Mouse (Mus musculus) frontal cortex, adult (tissue): ENCODE measurements around the gene Gm9747.

Experiments used
- ATAC-seq: cut with Nextera tagmentation; 2 replicates; pipeline ENCODE4 v1.9.2; 2017; ENCODE audit warnings: mild to moderate bottlenecking, moderate library complexity, mixed read lengths; ENCODE audit not compliant: low TSS enrichment

Gm9747 gene

DNA sequence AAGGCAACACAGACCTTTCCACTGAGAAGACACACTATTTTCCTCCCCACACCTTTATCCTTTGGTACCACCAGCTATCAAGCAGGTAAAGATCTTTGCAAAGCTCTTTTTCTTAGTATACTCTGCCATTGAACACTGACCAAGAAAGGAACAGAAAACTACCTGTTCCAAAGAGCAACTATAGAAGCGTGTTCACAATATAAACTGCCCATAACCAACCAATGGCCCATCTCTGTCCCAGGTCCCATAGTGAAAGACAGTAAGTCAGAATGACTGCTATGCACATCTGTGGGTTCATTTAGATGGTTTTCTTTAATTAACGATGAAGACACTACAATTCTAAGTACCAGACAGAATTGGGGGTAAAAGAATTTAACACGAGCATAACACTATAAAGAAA, at the start of gene Gm9747:
TSS of gene Gm9747 (plus strand) at position 301 of the 400 bp plus-strand sequence.
- no peak for ATAC-seq

DNA sequence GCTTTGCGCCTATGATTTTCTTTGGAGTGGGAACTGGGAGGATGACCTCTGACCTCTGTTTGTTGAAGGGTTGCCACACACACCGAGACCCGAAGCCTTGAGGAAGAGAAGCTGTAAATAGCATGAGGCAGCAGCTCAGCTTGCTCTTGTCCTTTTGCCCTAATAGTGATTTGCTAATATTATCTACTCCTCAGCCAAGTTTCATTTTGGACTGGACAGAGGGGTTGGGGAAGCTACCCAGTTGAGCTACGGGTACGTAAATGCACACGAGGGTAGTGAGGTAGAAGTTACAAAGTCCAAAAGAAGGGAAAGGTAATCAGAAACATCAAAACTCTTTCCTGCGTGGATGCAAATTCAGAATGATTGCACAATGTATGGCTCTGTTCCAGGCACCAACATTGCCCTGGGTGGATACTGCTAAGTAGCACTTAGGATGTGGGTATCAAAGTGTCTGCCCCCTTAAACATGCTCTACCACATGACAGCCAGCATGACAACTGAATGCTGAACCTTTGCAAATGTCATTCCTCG, 48.9 kb upstream of the Gm9747 start:
- ATAC-seq = no peak

DNA sequence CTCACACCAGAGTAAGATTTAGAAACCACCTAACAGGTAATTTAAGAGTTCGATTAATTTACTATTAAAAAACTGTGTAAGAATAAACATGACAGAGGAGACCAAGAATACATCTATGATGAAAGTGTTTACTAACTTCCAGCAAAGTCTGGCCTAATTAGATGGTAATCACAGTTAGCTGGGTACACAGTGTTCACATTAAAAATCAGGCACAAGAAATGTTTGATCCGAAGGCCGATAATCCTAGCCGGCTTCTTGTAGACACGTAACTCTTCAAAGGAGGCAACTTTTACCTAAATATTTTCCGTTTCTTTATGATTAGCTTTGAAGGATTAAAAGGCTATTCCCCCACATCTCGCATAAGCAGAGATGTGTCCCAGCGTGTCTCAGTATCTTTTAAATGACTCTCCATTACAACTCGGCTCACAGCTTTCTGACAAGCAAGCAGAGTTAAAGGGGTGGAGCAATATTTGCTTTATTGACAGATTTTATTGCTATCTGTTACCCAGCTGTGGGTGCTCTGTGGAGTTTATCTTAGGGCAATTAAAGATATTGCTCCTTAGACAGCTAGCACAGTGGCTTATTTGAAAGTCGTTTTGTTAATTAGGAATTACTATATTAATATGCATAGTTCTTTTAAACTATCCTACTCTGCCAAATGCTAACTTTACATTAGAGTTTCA, 44.2 kb upstream of the Gm9747 start:
- ATAC-seq = no peak

DNA sequence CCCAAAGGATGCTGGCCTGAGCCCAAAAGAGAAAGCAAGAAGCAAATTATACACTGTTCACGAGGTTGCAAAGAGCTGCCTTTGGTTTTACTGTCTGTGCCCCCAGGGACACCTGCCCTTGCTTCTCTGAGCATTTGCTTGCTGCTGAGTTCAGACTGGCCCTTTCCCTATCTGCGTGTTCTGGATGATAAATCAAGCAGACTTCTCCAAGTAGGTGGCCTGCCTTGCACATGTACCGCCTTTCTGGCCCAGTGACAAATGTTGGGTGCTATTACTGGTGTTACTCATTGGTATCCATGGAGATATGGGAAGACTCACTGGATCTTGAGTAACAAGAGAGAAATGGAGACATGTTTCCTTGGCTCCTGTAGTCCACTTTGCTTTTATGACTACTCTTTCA, 43.4 kb upstream of the Gm9747 start:
- ATAC-seq = peak; percentile 97

DNA sequence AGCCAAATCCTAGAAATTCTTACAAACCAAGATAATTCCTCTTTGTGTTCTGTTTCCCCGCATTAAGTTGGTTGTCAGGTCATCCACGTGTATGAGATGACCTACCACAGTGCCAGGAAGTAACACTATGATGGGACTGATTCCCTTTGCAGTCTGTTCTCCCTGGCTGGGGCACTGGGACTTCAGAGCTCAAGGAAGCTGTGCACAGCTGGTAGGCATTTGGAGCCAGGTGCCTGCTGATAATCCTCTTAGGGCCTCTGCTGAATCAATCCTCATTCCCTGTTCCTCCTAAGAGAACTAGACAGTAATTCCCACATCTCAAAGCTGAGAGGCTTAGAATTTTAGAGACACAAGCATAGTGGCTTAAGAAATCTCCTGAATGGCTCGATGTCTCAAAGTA, 41.3 kb upstream of the Gm9747 start:
- no peak for ATAC-seq

DNA sequence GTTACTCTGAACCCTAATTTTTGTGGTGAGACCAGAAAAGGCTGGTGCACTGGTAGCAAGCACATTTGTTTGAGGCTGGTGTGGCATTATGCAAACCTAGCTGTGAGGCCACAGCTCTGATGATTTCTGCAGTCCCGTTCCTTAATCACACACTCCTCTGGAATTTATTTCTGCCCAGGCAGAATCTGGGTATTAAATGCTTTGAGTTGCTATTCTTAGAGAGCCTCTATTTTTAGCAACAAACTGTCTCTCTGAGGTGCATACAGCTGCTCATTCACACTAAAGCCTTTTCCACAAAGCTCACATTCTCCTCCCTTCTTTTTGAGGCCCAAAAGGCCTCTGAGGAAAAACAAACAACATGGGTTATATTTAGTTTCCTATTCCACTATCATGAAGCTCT, 33.0 kb upstream of the Gm9747 start:
- peak; percentile 59 for ATAC-seq

DNA sequence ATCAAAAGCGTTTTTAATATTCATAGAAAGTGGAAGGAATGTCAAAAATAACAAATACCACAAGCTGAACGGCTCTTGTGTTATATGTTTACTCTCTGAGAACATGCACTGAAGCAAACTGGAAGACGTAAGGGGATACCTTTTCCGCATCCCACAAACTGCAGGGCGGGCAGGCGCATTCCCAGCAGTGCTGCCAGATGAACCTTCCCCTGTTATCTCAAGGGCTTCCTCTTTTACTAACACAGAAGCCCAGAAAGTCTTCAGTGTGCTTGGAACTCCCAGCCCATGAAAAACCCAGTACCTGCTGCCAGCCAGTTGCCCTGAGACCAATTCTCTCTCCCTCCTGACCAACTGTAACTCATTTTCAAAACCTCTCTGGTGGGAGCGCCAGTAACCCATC, 32.3 kb upstream of the Gm9747 start:
- no peak for ATAC-seq

DNA sequence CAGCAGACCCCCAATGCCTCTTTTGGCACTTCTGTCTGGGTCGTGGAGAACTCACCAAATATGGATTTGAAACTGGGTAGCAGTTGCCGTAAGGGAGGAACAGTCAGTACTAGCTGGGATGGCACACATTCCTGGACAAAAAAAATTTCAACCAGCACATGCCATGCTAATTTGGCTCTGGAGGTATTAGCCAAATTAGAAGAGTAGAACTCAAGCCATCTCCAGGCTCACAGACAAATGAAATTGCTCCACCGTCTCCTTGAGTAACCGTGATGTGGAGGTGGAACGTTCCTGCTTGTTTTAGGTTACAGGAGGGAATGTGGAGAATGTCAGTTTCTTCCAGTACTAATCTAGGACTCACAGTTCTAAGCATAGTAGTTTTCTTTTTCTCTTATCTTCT, 25.4 kb upstream of the Gm9747 start:
- peak; percentile 80 for ATAC-seq

DNA sequence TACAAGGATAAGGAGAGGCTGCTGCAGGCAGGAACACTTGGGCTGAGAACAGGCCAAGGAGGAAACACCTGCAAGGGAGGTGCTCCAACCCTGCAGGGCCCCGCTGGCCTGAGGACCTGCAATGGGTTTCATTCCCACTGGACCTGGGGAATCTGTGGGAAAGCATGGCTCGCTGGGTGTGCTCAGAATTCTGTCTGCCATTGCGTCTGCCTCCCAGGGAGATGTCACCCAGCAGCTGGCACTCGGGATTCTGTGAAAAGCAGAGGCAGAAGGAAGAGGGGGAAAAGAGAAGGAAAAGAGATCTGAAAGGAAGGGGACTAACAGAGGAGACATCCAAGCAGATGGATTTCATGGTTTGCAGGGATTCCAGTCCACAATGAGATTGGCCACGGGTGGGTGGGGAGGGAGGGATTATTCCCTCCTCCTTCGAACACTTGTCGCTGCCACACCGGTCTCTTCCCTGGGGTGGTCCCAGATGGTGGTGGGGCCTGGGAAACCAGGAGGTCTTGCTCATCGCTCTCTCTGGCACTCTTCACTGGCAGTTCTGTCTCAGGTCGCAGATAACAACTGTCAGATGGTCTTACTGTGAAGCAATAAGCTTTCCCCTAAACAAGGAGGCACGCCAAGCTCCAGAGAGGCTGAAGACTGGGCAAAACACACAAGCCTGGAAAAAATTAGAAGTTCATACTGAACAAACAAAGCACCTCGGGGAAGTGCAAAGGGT, 12.1 kb upstream of the Gm9747 start:
- peak; percentile 96 for ATAC-seq

DNA sequence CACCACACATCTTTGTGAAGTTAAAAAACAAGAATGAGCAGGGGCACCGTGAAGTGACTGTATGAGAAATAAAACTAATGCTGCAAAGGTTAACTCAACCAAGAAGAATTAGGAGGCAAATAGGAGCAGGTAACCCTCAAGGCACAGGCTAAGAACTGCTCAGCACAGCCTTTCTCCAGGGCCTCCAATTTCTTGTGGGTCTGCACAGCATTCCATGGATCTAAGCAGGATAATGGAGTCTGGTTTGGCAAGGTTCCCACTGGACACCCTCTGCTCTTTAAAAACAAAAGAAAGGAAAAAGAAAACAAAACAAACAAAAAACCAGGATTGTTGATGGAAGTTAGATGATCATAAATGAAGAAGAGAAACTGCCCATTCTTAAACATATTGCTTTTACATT, 11.4 kb upstream of the Gm9747 start:
- no peak for ATAC-seq

DNA sequence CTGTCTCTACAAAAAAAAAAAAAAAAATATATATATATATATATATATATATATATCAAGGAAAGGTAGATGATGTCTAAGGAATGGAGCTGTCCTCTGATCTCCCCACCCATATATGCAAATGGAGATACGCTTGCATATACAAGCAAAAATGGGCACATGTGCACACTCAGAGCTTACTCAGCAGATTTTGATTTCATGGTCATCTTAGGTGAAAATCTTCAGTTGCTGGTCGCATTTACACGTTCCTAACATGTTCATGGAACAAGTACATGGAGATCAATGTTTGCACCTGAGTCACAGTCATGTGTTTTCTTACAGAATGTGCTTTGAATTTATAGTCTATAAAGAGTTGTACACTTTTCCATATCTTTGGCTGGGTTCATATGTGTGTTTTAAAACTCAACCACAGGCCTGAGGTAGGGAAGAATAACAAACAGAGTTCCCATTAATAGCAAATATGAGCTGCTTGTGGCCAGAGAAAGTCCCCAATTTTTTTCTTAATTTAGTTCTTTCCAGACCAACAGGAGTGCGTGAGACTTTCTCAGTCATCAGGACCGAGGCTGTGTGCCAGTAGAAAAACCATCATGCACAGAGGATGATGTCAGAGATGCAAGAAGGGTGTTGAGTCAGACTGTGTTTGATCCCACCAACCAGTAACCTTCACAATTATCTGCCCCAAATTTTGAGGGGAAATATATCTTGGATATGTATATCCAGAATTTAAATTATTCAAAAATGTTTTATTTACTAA, 9.7 kb upstream of the Gm9747 start:
- ATAC-seq = no peak

DNA sequence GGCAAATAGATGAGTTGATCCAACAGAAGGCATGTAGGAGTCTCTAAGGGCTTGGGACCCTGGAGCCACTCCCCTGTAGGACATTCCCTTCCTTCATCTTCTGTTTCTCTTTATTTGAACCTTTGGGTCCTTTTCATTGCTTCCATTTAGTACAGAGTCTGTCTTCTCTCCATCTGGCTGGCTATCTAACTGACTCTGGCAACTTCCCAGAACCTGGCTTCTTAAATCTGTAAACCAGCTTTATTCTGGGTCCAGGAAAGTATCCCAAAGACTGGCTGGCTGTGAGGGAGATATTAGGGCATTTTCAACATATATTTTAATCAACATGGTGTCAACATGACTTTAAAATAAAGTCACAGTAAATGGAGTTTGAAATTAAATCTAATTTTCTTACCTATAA, 4.1 kb upstream of the Gm9747 start:
- ATAC-seq = no peak

DNA sequence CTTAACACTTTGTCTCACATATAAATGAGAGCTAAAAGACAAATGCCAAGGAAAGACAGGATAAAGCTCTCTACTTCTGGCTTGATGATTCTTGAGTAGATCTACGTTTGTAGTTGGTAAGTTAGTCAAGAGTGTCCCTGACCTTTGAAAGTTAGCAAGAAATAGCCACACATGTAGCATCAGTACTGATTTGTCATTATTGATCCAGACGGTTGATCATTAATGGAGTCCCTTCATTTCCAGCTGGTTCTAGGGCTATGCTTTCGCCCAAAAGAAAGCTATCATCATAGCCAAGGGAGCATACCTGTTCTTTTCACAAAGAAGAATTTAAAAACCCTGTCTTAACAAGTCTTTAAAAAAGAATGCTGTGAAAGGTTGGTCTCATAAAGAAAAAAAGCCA, 1.7 kb downstream of the Gm9747 start:
- ATAC-seq = no peak

DNA sequence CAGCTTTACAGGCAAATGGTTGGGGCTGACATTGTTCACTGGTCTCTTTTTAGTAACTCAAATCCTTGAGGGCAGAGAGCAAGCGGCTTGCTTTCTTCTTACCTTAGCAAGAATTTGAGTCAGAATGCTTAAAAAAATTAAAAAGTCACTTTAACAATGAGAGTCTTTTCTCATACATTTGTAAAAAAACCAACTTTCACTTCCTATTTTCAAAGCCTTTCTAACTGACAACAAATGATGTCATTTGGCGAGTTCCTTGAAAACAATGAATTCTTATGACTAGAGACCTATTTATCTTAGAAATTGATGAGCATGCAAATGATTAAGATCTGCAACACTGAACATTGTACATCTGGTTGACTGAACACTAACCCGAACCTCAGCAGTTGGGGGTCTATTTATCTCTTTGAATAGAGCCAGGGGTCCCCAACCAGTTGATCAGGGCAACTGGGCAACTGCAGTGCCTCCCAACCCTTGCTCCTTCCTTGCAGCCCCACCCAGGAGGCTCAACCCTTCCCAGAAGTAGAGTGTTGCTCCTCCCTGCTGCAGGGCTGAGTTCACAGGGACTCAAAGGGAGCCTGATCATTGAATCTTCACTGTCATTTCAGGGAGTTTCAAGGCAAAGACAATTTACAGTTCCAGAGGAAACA, 2.7 kb downstream of the Gm9747 start:
- no peak for ATAC-seq

DNA sequence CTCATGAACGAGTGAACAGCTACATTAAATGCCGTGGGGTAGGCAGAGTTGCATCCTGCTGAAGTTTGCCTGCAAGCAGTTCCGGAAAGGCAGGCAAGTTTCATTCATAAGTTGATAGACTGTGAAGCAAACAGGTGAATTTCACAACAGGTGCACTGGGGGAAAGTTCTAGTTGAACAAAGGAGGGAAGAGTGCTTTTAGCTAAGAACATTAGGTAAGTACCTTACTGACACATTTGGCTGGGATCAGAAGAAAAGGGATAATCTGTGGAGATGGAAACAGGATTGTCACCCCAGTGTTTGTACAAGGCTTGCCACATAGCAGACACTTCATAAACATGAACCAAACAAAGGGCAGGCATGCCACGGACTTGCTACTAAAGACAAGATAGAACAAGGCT, 5.3 kb downstream of the Gm9747 start:
- no peak for ATAC-seq

DNA sequence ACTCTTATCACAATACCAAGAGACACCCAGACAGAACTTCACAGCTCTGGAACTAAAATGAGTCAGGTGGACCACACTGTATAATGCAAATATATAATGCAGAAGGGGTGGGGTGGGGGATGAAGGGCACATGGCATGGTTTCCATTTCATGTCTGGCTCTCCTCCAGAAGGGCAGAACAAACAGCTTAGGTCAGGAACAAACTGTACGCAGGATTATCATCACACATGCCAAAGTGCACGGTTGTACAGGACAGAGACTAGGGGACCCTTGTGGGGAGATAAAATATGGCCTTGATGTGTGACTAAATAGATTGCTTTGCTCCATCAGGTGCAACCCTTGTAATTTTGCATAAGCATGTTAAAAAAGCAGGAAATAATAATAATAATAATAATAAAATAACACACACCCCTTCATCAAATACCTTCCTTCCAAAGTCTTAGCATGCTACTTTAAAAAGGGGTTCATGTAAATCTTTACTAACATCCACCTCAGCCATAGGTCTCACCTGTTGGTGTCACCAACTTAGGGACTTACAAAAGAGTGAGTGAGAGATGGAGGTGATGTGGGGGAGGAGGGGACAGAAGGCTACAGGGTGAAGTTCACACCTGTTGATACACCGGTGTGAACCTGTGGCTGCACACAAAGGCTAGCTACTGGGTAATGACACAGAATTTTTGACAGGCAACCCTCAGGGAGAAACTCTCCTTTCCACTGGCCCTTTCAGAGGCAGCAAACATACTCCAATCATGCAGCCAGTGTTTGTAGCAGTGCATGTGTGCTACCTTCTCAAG, 6.7 kb downstream of the Gm9747 start:
- ATAC-seq = no peak

DNA sequence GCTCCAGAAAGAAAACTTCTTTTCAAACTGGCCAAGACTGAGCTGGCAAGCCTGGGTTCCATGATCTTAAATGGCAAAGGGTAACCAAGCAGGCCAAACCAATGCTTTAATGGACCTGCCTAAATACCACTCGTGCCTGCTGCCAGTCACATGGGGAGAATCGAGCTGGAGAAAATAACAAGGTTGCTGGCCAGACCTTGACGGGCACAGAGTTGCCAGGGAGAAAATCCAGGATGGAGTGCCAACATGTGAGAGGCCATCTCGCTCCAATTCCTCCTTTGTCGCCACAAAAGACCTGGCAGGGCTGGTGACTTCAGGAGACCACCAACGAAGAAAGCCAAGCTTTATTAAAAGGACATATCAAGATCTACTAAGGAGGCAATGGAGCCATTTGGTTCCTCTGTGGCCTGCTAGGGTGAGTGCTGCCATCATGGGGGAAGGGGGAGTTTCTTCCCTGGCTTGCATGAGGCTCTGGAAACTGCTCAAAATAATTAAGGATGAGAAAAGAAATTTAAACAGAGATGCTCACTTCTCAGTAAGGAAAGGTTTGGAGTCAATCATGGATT, 10.4 kb downstream of the Gm9747 start:
- ATAC-seq = no peak

DNA sequence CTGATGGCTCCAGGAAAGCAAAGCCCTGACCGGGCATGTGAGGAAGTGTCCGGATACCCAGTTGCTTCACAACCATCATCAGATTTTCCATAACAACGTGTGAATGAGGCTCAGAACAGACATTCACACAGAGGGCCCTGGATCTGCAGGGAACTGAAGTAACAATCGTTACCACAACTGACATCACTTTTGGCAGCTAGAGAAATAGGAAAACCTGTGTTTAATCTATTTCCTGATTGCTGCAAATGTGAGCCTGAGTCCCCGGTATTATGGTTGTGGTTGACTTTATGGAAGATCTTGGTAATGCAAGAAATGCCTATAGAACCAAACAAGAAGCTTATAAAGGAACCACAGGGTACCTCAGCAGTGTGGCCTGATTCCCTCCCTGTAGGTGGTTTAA, 12.1 kb downstream of the Gm9747 start:
- ATAC-seq = no peak

DNA sequence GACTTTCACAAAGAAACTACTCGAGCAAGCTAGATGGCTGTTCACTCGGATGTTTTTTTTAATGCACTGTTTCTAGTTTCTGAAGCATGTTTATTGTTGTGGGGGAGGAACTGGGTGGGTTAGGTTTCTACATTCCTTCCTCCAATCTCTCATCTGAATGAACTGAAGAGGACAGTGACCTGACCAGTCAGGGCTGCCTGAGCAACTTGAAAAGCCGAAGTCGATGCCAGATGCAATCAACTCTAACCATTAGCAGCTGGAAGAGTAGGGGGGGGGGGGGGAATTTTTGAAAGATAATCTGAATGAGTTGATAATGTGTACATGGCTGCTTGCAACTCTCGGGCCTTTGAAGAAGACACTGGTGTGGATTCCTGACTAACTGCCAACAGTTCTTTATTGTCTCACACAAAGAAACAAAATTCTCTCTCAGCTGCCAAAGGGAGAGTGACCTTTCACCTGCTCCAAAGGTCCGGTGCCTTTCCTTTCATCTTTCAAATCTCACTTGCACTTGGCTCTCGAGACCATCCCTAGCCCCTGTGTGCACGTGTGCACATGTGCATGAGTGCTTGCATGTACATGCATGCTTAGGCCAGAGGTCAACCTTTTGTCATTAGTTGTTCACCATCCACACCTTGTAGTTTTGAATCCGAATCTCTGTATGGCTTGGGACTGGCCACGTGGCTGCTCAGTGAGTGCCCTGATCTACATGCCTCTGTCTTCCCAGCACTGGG, 14.5 kb downstream of the Gm9747 start:
- no peak for ATAC-seq

DNA sequence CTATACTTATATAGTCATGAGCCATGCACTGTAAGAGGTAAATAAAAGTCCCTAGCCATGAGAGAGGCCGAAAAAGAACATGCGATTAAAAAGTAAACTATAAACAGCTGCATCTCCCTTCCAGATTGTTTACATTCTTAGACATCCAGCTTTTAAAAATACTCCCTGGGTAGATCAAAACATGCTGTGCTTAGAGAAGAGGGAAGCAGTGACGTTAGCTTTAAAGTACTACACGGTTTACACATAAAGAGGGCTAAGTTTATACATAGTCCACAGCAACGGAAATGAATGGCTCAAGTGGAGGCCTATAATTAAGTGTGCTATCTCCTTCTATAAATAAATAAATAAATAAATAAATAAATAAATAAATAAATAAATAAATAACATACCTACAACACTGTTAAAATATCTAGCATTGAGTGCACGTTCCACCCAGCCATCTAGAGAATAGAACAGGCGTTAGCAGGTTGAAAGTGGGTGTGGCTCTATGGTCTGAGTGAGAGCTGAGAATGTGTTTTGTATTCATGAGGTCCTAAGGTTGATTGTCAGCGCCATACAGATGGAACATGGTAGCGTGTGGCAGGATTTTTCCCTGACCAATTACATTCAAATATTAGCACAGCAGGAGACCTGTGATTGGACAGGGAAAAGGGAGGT, 21.0 kb downstream of the Gm9747 start:
- no peak for ATAC-seq
